Mouse (Mus musculus) right cerebral cortex, adult 2 months (tissue): ENCODE measurements around the gene Ccdc167.

ENCODE experiments used
- DNase-seq, 2 experiments: peaks; one replicate each; pipeline ENCODE4 v3.0.0; 2021 to 2022; ENCODE audit warnings: low spot score in 2 of 2

Ccdc167 gene

DNA sequence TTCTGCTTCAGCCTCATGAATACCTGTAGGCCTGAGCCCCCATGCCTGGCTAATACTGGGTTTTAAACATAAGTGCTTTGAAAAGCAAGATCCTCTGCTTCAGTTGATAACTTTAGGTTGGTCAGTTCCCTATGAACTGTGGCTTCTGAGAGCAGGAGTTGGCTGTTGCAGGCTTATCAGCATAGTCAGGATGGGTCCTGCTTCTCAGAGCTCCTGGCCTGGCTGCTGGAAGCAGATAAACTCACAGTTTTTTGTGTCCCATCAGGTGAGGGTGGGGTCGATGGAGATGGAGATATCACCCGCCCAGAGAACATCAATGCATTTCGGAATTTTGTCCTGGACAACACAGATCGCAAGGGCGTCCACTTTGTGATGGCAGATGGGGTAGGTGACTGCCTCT, 30.1 kb downstream of the Ccdc167 start:
- no peak for DNase-seq

DNA sequence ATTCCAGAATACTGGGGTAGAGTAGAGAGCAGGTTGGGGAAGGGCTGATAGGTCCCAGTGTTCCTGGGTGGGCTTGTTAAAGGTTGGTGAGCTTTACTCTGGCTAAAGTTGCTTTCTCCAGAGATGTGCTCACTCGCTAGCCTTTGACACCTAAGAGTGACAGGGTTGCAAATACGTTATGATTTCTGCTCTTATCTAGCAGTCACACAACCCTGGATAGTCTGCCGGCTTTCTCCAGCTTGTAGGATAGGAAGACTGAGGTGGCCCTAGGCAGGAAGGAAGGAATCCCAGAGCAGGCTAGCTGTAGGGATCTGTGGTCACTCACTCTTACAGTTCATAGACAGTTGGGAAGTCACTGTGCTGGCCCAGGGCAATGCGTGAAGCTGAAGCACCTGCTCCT, 32.6 kb downstream of the Ccdc167 start:
- DNase-seq, result no peak

- no peak for DNase-seq
Measured at GRCm38 (mm10) chr17:29683127-29683526, 33.7 kb downstream of the Ccdc167 start.

DNA sequence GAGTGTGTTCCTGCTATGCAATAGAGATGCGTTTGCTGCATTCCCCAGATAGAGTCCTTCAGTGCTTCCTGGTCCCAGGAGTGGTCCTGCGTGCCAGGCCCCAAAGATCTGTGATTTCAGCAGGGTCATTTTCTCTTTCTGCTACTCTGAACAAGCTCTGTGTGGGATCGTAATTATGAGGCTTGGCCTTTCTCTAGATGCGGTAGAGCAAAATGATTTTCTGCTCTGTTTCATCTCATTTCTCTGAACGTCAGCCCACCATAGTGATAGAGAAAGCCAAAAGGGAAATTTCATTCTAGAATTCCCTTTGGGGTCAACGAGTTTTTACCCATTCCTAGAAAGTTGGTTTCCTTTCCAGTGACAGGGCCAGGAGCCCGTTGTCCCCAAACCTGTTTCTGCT, 34.6 kb downstream of the Ccdc167 start:
- no peak for DNase-seq

DNA sequence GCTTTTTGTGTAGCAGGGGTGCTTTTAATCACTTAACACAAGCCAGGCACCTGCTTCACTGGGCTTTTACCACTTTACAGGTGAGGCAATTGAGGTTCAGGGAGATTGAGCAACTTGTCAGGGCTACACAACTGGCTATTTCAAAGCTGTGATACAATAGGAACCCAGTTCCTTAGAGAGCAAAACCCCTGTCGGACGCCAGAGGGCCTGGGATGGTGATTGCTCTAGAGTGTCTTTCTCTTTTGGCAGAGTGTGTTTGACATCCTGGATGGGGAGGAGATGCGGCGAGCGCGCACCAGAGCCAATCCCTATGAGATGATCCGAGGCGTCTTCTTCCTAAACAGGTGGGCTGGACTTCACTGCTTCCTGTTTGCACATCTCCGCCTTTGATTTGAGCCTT, 35.2 kb downstream of the Ccdc167 start:
- DNase-seq, result no peak

DNA sequence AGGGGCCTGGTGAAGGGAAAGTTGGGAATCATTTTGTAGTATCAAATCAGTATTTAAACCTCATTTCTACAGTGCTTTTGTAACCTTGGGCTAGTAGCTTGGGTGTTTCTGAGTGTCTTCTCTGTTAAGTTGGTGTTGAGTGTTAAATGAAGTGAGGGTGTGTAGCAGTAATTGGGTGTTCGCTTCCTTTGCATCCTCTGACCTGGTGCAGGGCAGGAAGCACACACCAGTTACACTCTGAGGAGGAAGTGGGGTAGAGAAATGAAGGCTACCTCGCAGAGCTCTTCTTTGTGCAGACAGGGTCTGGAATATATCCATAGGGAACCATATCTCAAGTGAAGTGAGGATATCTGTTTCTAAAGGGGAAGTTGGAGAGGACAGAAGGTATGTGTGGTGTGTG, 35.9 kb downstream of the Ccdc167 start:
- no peak for DNase-seq

GRCm38 (mm10) chr17:29680174-29680573, 36.7 kb downstream of the Ccdc167 start:
- DNase-seq, result no peak

- no peak for DNase-seq
Measured at GRCm38 (mm10) chr17:29679038-29679767, 37.6 kb downstream of the Ccdc167 start.

GRCm38 (mm10) chr17:29678526-29678925, 38.3 kb downstream of the Ccdc167 start:
- DNase-seq, result no peak

DNA sequence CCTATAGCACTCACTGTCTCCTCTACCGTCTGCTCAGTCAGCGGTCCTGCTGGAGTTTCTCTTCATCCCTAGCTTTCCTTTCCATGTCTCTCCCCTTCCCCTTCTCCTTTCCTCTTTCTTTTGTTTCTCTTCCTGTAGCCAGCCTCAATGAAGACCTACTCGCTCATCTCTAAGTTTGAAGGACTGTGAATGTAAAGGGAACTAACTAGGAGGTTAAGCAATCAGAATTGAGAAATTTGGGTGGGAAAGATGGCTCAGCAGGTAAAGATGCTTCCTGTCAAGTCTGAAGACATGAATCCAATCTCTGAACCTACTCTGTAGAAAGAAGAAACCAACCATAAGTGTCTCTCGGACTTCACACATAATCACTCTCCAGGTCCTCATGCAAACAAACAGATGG, 43.5 kb downstream of the Ccdc167 start:
- no peak for DNase-seq

DNA sequence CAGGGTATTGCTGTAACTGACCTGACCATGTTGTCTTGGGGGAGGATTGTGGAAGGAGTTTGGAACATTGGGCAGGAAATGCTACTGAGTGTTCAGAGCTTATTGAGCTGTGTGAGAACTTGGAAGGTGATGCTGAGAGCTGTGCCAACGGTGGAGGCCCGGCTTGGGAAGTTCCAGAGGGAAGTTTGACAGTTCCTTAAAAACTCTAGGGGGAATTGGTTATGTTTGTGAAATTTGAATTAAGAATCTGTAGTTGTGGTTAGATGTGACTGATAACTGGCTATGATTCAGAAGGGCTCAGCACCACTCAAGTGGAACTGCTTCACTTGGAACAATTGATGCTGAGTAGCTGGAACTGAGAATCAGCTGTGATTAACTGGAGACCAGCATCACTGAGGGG, 45.8 kb downstream of the Ccdc167 start:
- DNase-seq, result no peak

GRCm38 (mm10) chr17:29669936-29670335, 46.9 kb downstream of the Ccdc167 start:
- DNase-seq, result no peak

DNA sequence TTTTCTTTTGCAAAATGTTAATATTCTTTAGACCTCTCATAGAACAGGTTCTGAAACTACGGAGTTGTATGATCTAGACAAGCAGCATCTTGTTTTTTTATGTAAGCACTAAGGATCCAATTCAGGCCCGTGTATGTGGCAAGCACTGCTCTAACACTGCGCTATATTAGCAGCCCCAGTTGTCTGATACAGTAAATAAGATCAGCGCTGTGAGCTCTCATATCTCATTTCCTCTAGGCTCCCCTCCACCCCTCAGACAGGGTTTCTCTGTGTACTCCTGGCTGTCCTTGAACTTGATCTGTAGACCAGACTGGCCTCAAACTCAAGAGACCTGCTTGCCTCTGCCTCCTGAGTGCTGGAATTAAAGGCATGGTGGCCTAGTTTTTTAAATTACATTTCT, 47.8 kb downstream of the Ccdc167 start:
- DNase-seq, result no peak

DNA sequence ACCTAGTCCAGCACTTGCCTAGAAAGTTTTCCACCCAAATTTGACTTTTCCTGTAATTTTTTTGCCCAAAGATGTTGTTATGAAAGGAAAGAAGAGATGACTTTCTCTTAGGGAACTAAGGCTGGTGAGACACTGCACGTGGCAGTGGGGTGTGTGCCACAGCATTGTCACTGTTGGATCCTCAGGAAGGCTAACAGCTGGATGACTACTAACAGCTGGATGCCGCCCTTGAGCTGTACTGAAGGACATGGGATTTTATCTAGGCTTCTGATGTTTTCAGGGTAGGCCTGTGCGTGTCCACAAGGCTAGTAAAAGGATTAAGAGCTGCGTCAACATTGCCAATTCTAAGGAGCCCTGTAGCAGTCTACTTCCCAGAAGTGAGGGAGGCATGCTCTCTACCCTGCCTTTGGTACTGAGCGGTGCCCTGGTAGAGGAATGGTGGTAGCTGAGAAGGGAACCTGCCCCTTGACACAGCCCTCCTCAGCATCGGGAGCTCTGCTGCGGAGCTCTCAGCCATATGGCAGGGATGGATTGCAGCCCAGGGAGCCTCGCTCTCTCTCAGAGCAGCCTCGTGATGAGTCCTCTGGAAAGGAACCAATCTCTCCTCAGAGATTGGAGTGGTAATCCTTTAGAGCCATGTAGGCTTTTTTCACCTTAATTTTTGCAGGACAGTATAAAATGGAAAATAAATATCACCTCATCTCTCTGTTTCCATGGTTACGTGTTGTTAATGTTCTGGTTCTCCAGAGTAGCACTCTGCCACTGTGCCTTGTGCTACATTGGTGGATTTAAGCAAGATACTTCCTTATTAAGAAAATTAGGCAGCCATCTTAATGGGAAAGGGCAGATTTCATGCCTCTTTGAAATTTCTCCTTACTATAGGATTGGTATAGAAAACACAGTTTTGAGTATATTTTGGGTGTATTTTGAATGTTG, 48.5 kb downstream of the Ccdc167 start:
- DNase-seq, result peak; percentile 47 to 59

- no peak for DNase-seq
Measured at GRCm38 (mm10) chr17:29662145-29662544, 54.7 kb downstream of the Ccdc167 start.

DNA sequence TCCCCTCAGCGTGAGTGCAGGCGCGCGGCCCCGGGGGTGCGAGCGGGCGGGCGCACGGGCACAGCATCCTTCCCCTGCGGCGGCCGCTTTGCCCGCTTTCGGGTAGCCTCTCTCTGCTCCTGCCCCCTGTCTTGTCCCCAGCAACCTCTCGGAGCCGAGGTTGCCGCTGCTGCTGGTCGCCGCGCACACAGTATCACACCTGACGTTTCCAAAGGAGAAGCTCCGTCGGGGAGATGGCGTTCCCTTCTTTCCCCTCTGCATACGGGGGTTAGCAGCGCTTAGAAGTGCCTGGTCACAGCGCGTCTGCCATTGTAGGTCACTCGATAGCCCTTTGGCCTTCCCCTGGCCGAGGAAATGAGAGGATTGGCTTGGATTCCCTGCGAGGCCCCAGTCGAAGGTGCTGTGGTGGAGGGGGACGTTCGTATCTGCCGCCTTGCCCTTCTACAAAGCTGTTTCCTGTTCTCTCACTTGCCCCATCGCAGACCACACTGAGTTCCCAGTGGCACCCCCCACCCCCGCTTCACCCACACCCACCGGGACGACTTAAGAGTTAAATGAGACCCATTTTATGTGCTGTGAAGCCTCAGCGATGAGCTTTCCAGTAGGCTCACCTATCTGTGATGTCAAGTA, 56.0 kb downstream of the Ccdc167 start:
- no peak for DNase-seq

GRCm38 (mm10) chr17:29660076-29660761, 56.6 kb downstream of the Ccdc167 start, which contains the start of gene Cmtr1:
Gene Cmtr1, plus strand, starts transcription at chr17:29660595.
- DNase-seq, result peak; percentile 91 to 93

DNA sequence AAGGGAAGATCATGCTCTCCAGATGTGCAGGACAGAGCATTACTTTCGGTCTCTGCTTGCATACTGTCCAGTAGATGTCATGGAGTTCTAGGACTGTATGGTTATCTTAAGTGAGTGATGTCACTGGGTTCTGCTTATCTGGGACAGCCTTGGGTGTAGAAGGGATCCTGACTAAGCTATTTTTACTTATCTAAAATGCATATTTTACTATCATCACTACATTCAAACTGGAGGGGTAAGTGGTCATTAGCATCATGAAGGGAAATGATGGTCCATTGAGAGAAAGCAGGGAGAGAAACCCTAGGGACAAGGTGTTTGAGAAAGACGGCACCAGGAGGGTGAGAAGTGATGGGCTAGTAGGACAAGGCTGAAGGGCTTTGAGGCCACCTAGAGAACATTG, 58.6 kb downstream of the Ccdc167 start:
- no peak for DNase-seq

DNA sequence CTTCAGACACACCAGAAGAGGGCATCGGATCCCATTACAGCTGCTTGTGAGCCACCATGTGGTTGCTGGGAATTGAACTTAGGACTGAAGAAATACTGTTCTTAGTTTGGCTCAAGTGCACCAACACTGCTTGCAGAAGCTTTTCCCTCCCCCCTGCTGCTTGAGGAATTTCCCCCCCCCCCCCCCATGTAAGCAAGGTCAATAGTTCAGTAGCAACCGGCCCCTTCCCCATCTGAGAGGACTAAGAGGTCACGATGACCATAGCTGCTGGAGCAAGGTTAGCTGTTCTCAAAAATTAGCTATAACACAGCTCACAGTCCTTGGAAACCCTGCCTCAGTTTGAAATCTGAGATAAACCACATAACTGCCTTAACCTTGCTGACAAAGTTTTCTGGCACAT, 74.6 kb downstream of the Ccdc167 start:
- DNase-seq, result no peak

DNA sequence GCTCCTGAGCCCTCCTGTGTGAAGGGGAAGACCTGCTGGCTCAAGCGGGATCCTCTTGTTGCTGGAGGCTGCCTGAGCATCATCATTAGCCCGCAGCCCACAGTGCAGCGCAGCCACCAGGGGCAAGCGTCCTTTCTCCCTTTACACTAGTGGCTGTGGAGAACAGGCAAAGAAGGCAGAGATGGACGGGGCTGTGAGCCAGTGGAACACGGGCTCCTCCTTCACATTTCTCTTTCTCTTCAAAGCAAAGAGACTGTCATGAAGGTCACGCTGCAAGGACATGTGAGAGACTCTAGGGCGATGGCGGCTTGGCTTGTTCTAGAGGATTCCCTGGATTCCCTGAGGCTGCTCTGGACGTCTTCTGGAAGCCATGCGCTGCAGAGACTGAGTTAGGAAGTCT, 75.9 kb downstream of the Ccdc167 start:
- DNase-seq, result no peak

- no peak for DNase-seq
Measured at GRCm38 (mm10) chr17:29637895-29638294, 78.9 kb downstream of the Ccdc167 start.

GRCm38 (mm10) chr17:29637377-29637776, 79.5 kb downstream of the Ccdc167 start:
- no peak for DNase-seq
